Mouse (Mus musculus): ENCODE measurements at regions not wholly inside any gene's neighbourhood (a gene's known extent, or its start where the extent isn't known, plus 50 kb on each side); places are given as distances from the start of the nearest gene placed in this dataset.

GRCm38 (mm10) chr9:104444906-104445305 lies 102.2 kb upstream of the Cpne4 start:
- DNase-seq (ENCODE audit: low read depth, low spot score): no peak
- no peaks in the 10 kb centered on the region for H3K36me3 ChIP-seq (ENCODE audit: control insufficient read depth in 1 of 2, insufficient read depth in 2 of 2, low read length in 2 of 2)
- TF ChIP-seq MAX (IDR thresholded peaks at IDR 0.05; ENCODE audit: low read length): no peak
- TF ChIP-seq CHD2 (IDR thresholded peaks at IDR 0.05; ENCODE audit: low read length): no peak
- no peak for TF ChIP-seq POLR2A (IDR thresholded peaks at IDR 0.05; ENCODE audit: control insufficient read depth in 1 of 2, insufficient read depth in 1 of 2, low read depth in 1 of 2, low read length in 2 of 2, poor library complexity in 1 of 2)
- TF ChIP-seq RCOR1 (IDR thresholded peaks at IDR 0.05; ENCODE audit: low read depth, low read length): no peak
- no peak for TF ChIP-seq KAT2A (conservative IDR thresholded peaks at IDR 0.05; ENCODE audit: low read depth, low read length)
- TF ChIP-seq EP300 (IDR thresholded peaks at IDR 0.05; ENCODE audit: low read depth in 1 of 2, low read length in 2 of 2): no peak
- TF ChIP-seq MEF2A (IDR thresholded peaks at IDR 0.05; ENCODE audit: extremely low read depth, insufficient replicate concordance, low read depth, low read length, poor library complexity, severe bottlenecking): no peak
- no peak for TF ChIP-seq HCFC1 (IDR thresholded peaks at IDR 0.05; ENCODE audit: low read depth, low read length)
- no peak for TF ChIP-seq MYB (IDR thresholded peaks at IDR 0.05; ENCODE audit: low read depth, low read length)
- no peak for TF ChIP-seq SIN3A (IDR thresholded peaks at IDR 0.05; ENCODE audit: low read length)
- TF ChIP-seq RAD21 (IDR thresholded peaks at IDR 0.05; ENCODE audit: low read depth, low read length): no peak
- TF ChIP-seq GABPA (IDR thresholded peaks at IDR 0.05; ENCODE audit: low read depth, low read length): no peak
- no peak for TF ChIP-seq ZMIZ1 (IDR thresholded peaks at IDR 0.05; ENCODE audit: low read depth, low read length)
- TF ChIP-seq E2F4 (IDR thresholded peaks at IDR 0.05; ENCODE audit: borderline replicate concordance, low read depth, low read length): no peak
- TF ChIP-seq POLR2AphosphoS2 (IDR thresholded peaks at IDR 0.05; ENCODE audit: low read length): no peak
- TF ChIP-seq MAFK (IDR thresholded peaks at IDR 0.05; ENCODE audit: borderline replicate concordance, low read depth, low read length): no peak
- H3K27ac ChIP-seq (ENCODE audit: control insufficient read depth, low read depth, low read length): no peak overlapping the region
- H3K79me2 ChIP-seq (ENCODE audit: control insufficient read depth, insufficient read depth, low read length, poor library complexity): no peaks in the 10 kb centered on the region
- no peaks in the 10 kb centered on the region for H3K9me3 ChIP-seq (replicated peaks; ENCODE audit: insufficient read depth, low read length)
- no peak overlapping the region for H3K4me3 ChIP-seq (ENCODE audit: control insufficient read depth in 1 of 2, insufficient read depth in 1 of 2, low read depth in 2 of 2, low read length in 2 of 2)
- H3K27me3 ChIP-seq (ENCODE audit: control insufficient read depth in 1 of 2, insufficient read depth in 2 of 2, low read length in 2 of 2): no peaks in the 10 kb centered on the region
- H3K4me1 ChIP-seq (ENCODE audit: control insufficient read depth in 1 of 2, insufficient read depth in 2 of 2, low read length in 2 of 2): no peaks in the 10 kb centered on the region
- H3K9ac ChIP-seq (ENCODE audit: control insufficient read depth, low read depth, low read length, poor library complexity, severe bottlenecking): no peak overlapping the region

DNA sequence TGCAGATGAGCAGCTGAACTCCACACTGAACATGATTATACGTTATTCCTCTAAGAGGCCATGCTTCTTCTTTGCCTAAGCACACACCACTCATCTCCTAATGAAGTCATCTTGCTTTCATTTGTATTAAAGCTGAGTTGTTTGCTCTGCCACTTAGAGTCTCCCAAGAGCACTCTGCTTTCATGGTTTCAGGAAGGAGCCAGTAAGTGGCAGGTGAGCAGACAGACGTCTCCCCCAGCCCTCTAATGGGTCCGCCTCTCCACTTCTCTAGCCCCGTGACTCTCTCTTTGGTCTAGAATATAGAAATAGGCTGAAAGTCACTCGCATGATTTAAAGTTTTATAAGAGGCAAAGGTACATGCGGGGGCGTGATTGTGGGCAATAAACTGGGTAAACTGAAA lies 103.8 kb upstream of the Cpne4 start:
- no peak overlapping the region for H3K9ac ChIP-seq (ENCODE audit: control insufficient read depth, low read depth, low read length, poor library complexity, severe bottlenecking)
- H3K79me2 ChIP-seq (ENCODE audit: control insufficient read depth, insufficient read depth, low read length, poor library complexity): no peaks in the 10 kb centered on the region
- TF ChIP-seq CHD2 (IDR thresholded peaks at IDR 0.05; ENCODE audit: low read length) (no peak), ZNF384 (IDR thresholded peaks at IDR 0.05; ENCODE audit: low read depth, low read length) (no peak)
- H3K4me3 ChIP-seq (ENCODE audit: control insufficient read depth in 1 of 2, insufficient read depth in 1 of 2, low read depth in 2 of 2, low read length in 2 of 2): no peak overlapping the region
- no peaks in the 10 kb centered on the region for H3K27me3 ChIP-seq (ENCODE audit: control insufficient read depth in 1 of 2, insufficient read depth in 2 of 2, low read length in 2 of 2)
- no peaks in the 10 kb centered on the region for H3K9me3 ChIP-seq (replicated peaks; ENCODE audit: insufficient read depth, low read length)
- no peaks in the 10 kb centered on the region for H3K36me3 ChIP-seq (ENCODE audit: control insufficient read depth in 1 of 2, insufficient read depth in 2 of 2, low read length in 2 of 2)
- no peaks in the 10 kb centered on the region for H3K4me1 ChIP-seq (ENCODE audit: control insufficient read depth in 1 of 2, insufficient read depth in 2 of 2, low read length in 2 of 2)
- no peak overlapping the region for H3K27ac ChIP-seq (ENCODE audit: control insufficient read depth, low read depth, low read length)
- DNase-seq (ENCODE audit: low read depth, low spot score): no peak

Data from MEL (cell line).